Mouse (Mus musculus) intestine, embryonic 16.5 days (tissue): ENCODE measurements around the gene Tmem62. TPM values are rescaled to one million over a fixed set of nuclear protein-coding genes. Genes with fewer than 3 reads are reported as not detected.

Experiments used
- ATAC-seq: fragments of 200-750 bp; cut with Nextera tagmentation; 2 replicates; pipeline ENCODE4 v1.8.0; 2017; ENCODE audit warnings: moderate TSS enrichment, moderate library complexity
- H3K27ac ChIP-seq: fragments of 300-500 bp; sonication (generic); 2 replicates; pipeline ENCODE4 v1.5.1; 2014; ENCODE audit warnings: mild to moderate bottlenecking, low read length
- H3K27me3 ChIP-seq: fragments of 300-500 bp; sonication (generic); replicated peaks from 2 replicates; pipeline ENCODE4 v1.6.1; 2014; ENCODE audit warnings: low read length, control low read depth, mixed read lengths; ENCODE audit not compliant: control insufficient read depth, insufficient read depth
- H3K36me3 ChIP-seq: fragments of 300-500 bp; sonication (generic); 2 replicates; pipeline ENCODE4 v1.6.1; 2014; ENCODE audit warnings: low read length, control low read depth; ENCODE audit not compliant: control insufficient read depth, insufficient read depth
- H3K4me1 ChIP-seq: fragments of 300-500 bp; sonication (generic); 2 replicates; pipeline ENCODE4 v1.6.1; 2014; ENCODE audit warnings: low read length, control low read depth, mixed read lengths; ENCODE audit not compliant: control insufficient read depth, insufficient read depth
- H3K4me2 ChIP-seq: fragments of 300-500 bp; sonication (generic); 2 replicates; pipeline ENCODE4 v1.6.1; 2014; ENCODE audit warnings: low read depth, low read length, control low read depth
- H3K4me3 ChIP-seq: fragments of 300-500 bp; sonication (generic); 2 replicates; pipeline ENCODE4 v1.5.1; 2014; ENCODE audit warnings: mild to moderate bottlenecking, low read length
- H3K9ac ChIP-seq: fragments of 300-500 bp; sonication (generic); 2 replicates; pipeline ENCODE4 v1.6.1; 2014; ENCODE audit warnings: low read depth, low read length
- H3K9me3 ChIP-seq: fragments of 300-500 bp; sonication (generic); 2 replicates; pipeline ENCODE4 v1.6.1; 2016; ENCODE audit warnings: low read length, control low read depth; ENCODE audit not compliant: control insufficient read depth
- WGBS: fragments of 180-500 bp; shearing (Covaris S2); extraction: QIAGEN DNeasy Blood & Tissue Kit; methylation state at CpG from one replicate; pipeline ENCODE4 v1.1.7; 2014; 5-methylcytosine and 5-hydroxymethylcytosine counted together
- polyA plus RNA-seq: library from polyadenylated mRNA; unstranded; fragments of >200 nt; fragmentation: Nextera tagmentation; extraction: Ambion mirVana; gene quantifications from 2 replicates; pipeline ENCODE4 v1.2.1, GENCODE M21; 2015

Tmem62 gene
- 4.1 and 4.3 TPM in 2 replicates for polyA plus RNA-seq

- Histone ChIP-seq H3K4me1 (peaks cover 3% of the 10 kb centered on the region; the same call in 1 of the 2 replicates), H3K9me3 (no peaks in the 10 kb centered on the region), H3K27ac (peak within 1 kb of the TSS; percentile 74), H3K4me3 (peak within 1 kb of the TSS; percentile 66), H3K27me3 (0 out of 2 replicates have a peak, but pooled peaks cover 2% of the 10 kb centered on the region), H3K36me3 (no peaks in the 10 kb centered on the region), H3K9ac (peak within 1 kb of the TSS; percentile 87), H3K4me2 (peak within 1 kb of the TSS; percentile 74)
- WGBS: 2% methylated on average over 63 of the region's 71 CpGs
- ATAC-seq: peak; percentile 92
These were observed at the start of gene Tmem62 for GRCm38 (mm10) chr2:120976990-120977925. Gene Tmem62, plus strand, starts transcription at chr2:120977017.

GRCm38 (mm10) chr2:120933038-120933437, 43.8 kb upstream of the Tmem62 start:
- 95% methylated on average over 3 of the region's 3 CpGs for WGBS
- H3K27me3 ChIP-seq: no peaks in the 10 kb centered on the region
- H3K4me2 ChIP-seq: no peak overlapping the region
- no peak for ATAC-seq
- H3K9ac ChIP-seq: no peak overlapping the region
- no peaks in the 10 kb centered on the region for H3K4me1 ChIP-seq
- H3K9me3 ChIP-seq: no peaks in the 10 kb centered on the region
- no peak overlapping the region for H3K4me3 ChIP-seq
- no peak overlapping the region for H3K27ac ChIP-seq
- H3K36me3 ChIP-seq: no peaks in the 10 kb centered on the region

GRCm38 (mm10) chr2:120951208-120951607, 25.6 kb upstream of the Tmem62 start:
- WGBS: 71% methylated on average over 5 of the region's 5 CpGs
- peaks cover 9% of the 10 kb centered on the region; the same call in 1 of the 2 replicates for H3K36me3 ChIP-seq

GRCm38 (mm10) chr2:120952176-120952938, 24.5 kb upstream of the Tmem62 start:
- peak; percentile 60 for ATAC-seq
- peaks cover 3% of the 10 kb centered on the region; the same call in 1 of the 2 replicates for H3K36me3 ChIP-seq
- WGBS: 46% methylated on average over 2 of the region's 2 CpGs

More at GRCm38 (mm10) chr2:120951208-120951607, 25.6 kb upstream of the Tmem62 start:
- ATAC-seq: no peak
- Histone ChIP-seq H3K4me3 (no peak overlapping the region), H3K27ac (no peak overlapping the region), H3K9ac (no peak overlapping the region), H3K9me3 (no peaks in the 10 kb centered on the region), H3K27me3 (no peaks in the 10 kb centered on the region), H3K4me2 (no peak overlapping the region), H3K4me1 (no peaks in the 10 kb centered on the region)

GRCm38 (mm10) chr2:120959363-120959762, 17.5 kb upstream of the Tmem62 start:
- H3K9me3 ChIP-seq: no peaks in the 10 kb centered on the region
- 91% methylated on average over 2 of the region's 2 CpGs for WGBS
- ATAC-seq: no peak
- no peak overlapping the region for H3K4me3 ChIP-seq
- no peaks in the 10 kb centered on the region; the same call in 1 of the 2 replicates for H3K36me3 ChIP-seq
- H3K9ac ChIP-seq: no peak overlapping the region
- H3K4me2 ChIP-seq: no peak overlapping the region
- no peaks in the 10 kb centered on the region for H3K4me1 ChIP-seq
- H3K27ac ChIP-seq: no peak overlapping the region
- H3K27me3 ChIP-seq: no peaks in the 10 kb centered on the region

More at GRCm38 (mm10) chr2:120952176-120952938, 24.5 kb upstream of the Tmem62 start:
- Histone ChIP-seq H3K9me3 (no peaks in the 10 kb centered on the region), H3K27me3 (no peaks in the 10 kb centered on the region), H3K4me2 (no peak overlapping the region), H3K4me3 (no peak overlapping the region), H3K27ac (no peak overlapping the region), H3K4me1 (no peaks in the 10 kb centered on the region), H3K9ac (no peak overlapping the region)

- WGBS: 93% methylated on average over 5 of the region's 5 CpGs
- no peak for ATAC-seq
These were observed 17.0 kb upstream of the Tmem62 start for GRCm38 (mm10) chr2:120959827-120960226.

GRCm38 (mm10) chr2:120960261-120960660, 16.6 kb upstream of the Tmem62 start:
- H3K4me1 ChIP-seq: no peaks in the 10 kb centered on the region
- WGBS: 77% methylated on average over 1 of the region's 1 CpGs
- no peak overlapping the region for H3K4me3 ChIP-seq
- H3K27ac ChIP-seq: no peak overlapping the region
- H3K27me3 ChIP-seq: no peaks in the 10 kb centered on the region
- H3K9me3 ChIP-seq: no peaks in the 10 kb centered on the region
- no peak overlapping the region for H3K9ac ChIP-seq
- H3K36me3 ChIP-seq: no peaks in the 10 kb centered on the region; the same call in 1 of the 2 replicates
- no peak for ATAC-seq
- no peak overlapping the region for H3K4me2 ChIP-seq

More at GRCm38 (mm10) chr2:120959827-120960226, 17.0 kb upstream of the Tmem62 start:
- H3K4me1 ChIP-seq: no peaks in the 10 kb centered on the region
- H3K27ac ChIP-seq: no peak overlapping the region
- no peak overlapping the region for H3K4me2 ChIP-seq
- H3K27me3 ChIP-seq: no peaks in the 10 kb centered on the region
- H3K9me3 ChIP-seq: no peaks in the 10 kb centered on the region
- H3K9ac ChIP-seq: no peak overlapping the region
- no peaks in the 10 kb centered on the region; the same call in 1 of the 2 replicates for H3K36me3 ChIP-seq
- H3K4me3 ChIP-seq: no peak overlapping the region

GRCm38 (mm10) chr2:120963110-120963509, 13.7 kb upstream of the Tmem62 start:
- Histone ChIP-seq H3K27me3 (no peaks in the 10 kb centered on the region), H3K4me3 (no peak overlapping the region), H3K9ac (no peak overlapping the region), H3K36me3 (no peaks in the 10 kb centered on the region; the same call in 1 of the 2 replicates), H3K4me2 (no peak overlapping the region), H3K9me3 (no peaks in the 10 kb centered on the region), H3K27ac (no peak overlapping the region), H3K4me1 (no peaks in the 10 kb centered on the region)
- 92% methylated on average over 7 of the region's 7 CpGs for WGBS
- ATAC-seq: no peak

GRCm38 (mm10) chr2:120965486-120965885, 11.3 kb upstream of the Tmem62 start:
- Histone ChIP-seq H3K36me3 (no peaks in the 10 kb centered on the region), H3K4me2 (no peak overlapping the region), H3K9me3 (no peaks in the 10 kb centered on the region), H3K9ac (no peak overlapping the region), H3K27ac (no peak overlapping the region), H3K27me3 (no peaks in the 10 kb centered on the region), H3K4me1 (peaks cover 3% of the 10 kb centered on the region; the same call in 1 of the 2 replicates), H3K4me3 (no peak overlapping the region)
- no peak for ATAC-seq
- 94% methylated on average over 3 of the region's 3 CpGs for WGBS
